Mouse (Mus musculus) hindbrain, embryonic 16.5 days (tissue): Measurements from ENCODE around the gene Olfr883. TPM values are rescaled to one million over a fixed set of nuclear protein-coding genes. Genes with fewer than 3 reads are reported as not detected.

Source experiments
- ATAC-seq: fragments of 200-750 bp; cut with Nextera tagmentation; 2 replicates; pipeline ENCODE4 v1.8.0; 2017; ENCODE audit warnings: moderate TSS enrichment, moderate library complexity
- H3K27ac ChIP-seq: fragments of 300-500 bp; sonication (generic); 2 replicates; pipeline ENCODE4 v1.5.1; 2014; ENCODE audit warnings: low read depth, mild to moderate bottlenecking, control low read depth, low read length, moderate library complexity
- H3K27me3 ChIP-seq: fragments of 300-500 bp; sonication (generic); replicated peaks from 2 replicates; pipeline ENCODE4 v1.6.1; 2014; ENCODE audit warnings: low read length; ENCODE audit not compliant: control insufficient read depth, insufficient read depth
- H3K36me3 ChIP-seq: fragments of 300-500 bp; sonication (generic); 2 replicates; pipeline ENCODE4 v1.6.1; 2014; ENCODE audit warnings: mild to moderate bottlenecking, low read length, moderate library complexity, mixed read lengths; ENCODE audit not compliant: control insufficient read depth, insufficient read depth
- H3K4me1 ChIP-seq: fragments of 300-500 bp; sonication (generic); 2 replicates; pipeline ENCODE4 v1.6.1; 2014; ENCODE audit warnings: low read depth, low read length; ENCODE audit not compliant: control insufficient read depth, insufficient read depth
- H3K4me2 ChIP-seq: fragments of 300-500 bp; sonication (generic); 2 replicates; pipeline ENCODE4 v1.6.1; 2014; ENCODE audit warnings: mild to moderate bottlenecking, low read length, control low read depth, moderate library complexity
- H3K4me3 ChIP-seq: fragments of 300-500 bp; sonication (generic); 2 replicates; pipeline ENCODE4 v1.5.1; 2014; ENCODE audit warnings: mild to moderate bottlenecking, low read length, control low read depth, moderate library complexity
- H3K9ac ChIP-seq: fragments of 300-500 bp; sonication (generic); 2 replicates; pipeline ENCODE4 v1.6.1; 2014; ENCODE audit warnings: low read depth, mild to moderate bottlenecking, control low read depth, low read length, moderate library complexity
- H3K9me3 ChIP-seq: fragments of 300-500 bp; sonication (generic); 2 replicates; pipeline ENCODE4 v1.6.1; 2014; ENCODE audit warnings: mild to moderate bottlenecking, low read length, moderate library complexity; ENCODE audit not compliant: control insufficient read depth
- WGBS: fragments of 180-500 bp; shearing (Covaris S2); extraction: QIAGEN DNeasy Blood & Tissue Kit; methylation state at CpG from one replicate; pipeline ENCODE4 v1.1.7; 2014; 5-methylcytosine and 5-hydroxymethylcytosine counted together
- polyA plus RNA-seq: library from polyadenylated mRNA; unstranded; fragments of >200 nt; fragmentation: Nextera tagmentation; extraction: Ambion mirVana; gene quantifications from 2 replicates; pipeline ENCODE4 v1.2.1, GENCODE M21; 2015

The Olfr883 gene
- polyA plus RNA-seq, result not detected in 2 replicates

GRCm38 (mm10) chr9:38025508-38025907 is at the start of gene Olfr883:
Gene Olfr883, plus strand, starts transcription at chr9:38025808.
- H3K36me3 ChIP-seq, result no peaks in the 10 kb centered on the region
- H3K4me3 ChIP-seq, result no peak within 1 kb of the TSS
- 92% methylated on average over 1 of the region's 1 CpGs for WGBS
- H3K4me2 ChIP-seq, result no peak within 1 kb of the TSS
- no peaks in the 10 kb centered on the region for H3K9me3 ChIP-seq
- H3K9ac ChIP-seq, result no peak within 1 kb of the TSS
- H3K27me3 ChIP-seq, result no peaks in the 10 kb centered on the region
- ATAC-seq, result no peak
- no peaks in the 10 kb centered on the region for H3K4me1 ChIP-seq
- H3K27ac ChIP-seq, result no peak within 1 kb of the TSS

DNA sequence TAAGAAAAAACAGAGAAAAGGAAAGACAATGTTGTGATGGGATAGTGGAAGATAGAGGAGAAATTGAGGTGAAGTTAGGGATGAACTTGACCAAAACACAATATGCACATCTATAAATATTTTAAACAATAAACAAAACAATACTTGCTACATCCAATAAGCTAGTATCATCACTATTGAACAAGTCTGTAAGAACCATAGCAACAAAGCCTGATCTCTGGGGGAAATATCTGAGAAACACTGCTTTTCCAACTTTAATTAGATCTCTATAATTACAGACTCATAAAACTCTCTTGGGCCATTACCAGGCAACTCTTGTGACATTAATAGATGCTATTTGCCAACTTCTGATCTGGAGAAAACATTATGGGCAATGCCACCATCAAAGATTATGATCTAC is 34.1 kb upstream of the Olfr883 start, which contains the start of gene Olfr881:
Gene Olfr881, plus strand, starts transcription at position 301 of the 400 bp plus-strand sequence.
- Histone ChIP-seq H3K9ac (no peak within 1 kb of the TSS), H3K27me3 (no peaks in the 10 kb centered on the region), H3K27ac (no peak within 1 kb of the TSS), H3K36me3 (no peaks in the 10 kb centered on the region), H3K4me3 (no peak within 1 kb of the TSS), H3K4me1 (no peaks in the 10 kb centered on the region), H3K9me3 (no peaks in the 10 kb centered on the region), H3K4me2 (no peak within 1 kb of the TSS)
- no peak for ATAC-seq

DNA sequence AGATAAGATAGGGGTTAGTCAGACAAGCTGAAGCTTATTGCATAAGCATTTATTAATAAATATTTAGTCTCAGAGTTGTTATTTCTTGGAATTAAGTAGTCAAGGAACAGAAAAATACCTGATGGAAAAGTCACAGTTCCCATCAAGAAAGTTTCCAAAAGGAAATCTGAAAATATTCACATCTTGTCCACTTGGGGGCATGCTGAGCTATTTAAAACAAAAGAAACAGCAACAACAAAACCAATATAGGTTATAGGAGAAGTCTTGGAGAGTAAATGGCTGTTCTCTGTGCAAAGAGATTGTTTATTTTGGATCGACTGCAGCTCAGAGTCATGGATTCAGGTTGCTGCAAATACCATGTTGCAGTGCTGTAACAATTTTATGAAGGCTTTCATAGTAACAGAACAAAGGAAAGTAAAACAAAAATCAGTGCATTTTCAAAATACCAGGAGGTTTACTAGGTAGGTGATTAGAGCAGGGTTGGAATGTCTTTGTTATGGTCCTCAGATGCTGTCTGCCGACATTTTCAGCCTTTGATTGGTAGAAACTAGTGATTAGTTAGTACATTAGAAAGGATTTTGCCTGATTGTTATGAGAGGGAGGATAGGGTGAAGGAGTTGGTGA is 26.9 kb upstream of the Olfr883 start:
- no peak overlapping the region for H3K27ac ChIP-seq
- ATAC-seq, result no peak
- H3K4me1 ChIP-seq, result no peaks in the 10 kb centered on the region

GRCm38 (mm10) chr9:38000021-38000420 is 25.6 kb upstream of the Olfr883 start:
- Histone ChIP-seq H3K27me3 (no peaks in the 10 kb centered on the region), H3K36me3 (no peaks in the 10 kb centered on the region), H3K9me3 (no peaks in the 10 kb centered on the region), H3K9ac (no peak overlapping the region), H3K4me1 (no peaks in the 10 kb centered on the region), H3K4me3 (no peak overlapping the region), H3K4me2 (no peak overlapping the region), H3K27ac (no peak overlapping the region)
- WGBS, result 62% methylated on average over 1 of the region's 1 CpGs
- ATAC-seq, result no peak

More for the DNA sequence above, 26.9 kb upstream of the Olfr883 start:
- Histone ChIP-seq H3K27me3 (no peaks in the 10 kb centered on the region), H3K4me2 (no peak overlapping the region), H3K9me3 (no peaks in the 10 kb centered on the region), H3K4me3 (no peak overlapping the region), H3K9ac (no peak overlapping the region), H3K36me3 (no peaks in the 10 kb centered on the region)
- WGBS, result 61% methylated on average over 2 of the region's 2 CpGs

DNA sequence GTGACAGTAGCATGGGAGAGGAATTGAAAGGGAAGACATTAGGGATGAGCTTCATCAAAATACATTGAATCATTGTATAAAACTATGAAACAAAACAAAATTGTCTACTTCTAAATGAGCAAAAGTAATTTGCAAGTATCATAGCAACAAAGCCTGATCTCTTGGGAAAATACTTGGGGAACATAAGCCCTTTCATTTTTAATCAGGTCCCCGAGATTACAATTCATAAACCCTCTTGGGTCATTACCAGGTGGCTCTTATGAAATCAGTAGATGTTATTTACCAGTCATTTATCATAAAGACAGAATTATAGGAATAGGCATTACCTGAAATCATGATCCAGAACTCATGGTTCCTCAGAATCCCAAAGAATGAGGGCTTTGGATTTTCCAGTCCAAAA is 20.6 kb downstream of the Olfr883 start, which contains the start of gene Olfr884:
Gene Olfr884, plus strand, starts transcription at position 301 of the 400 bp plus-strand sequence.
- H3K27ac ChIP-seq, result no peak within 1 kb of the TSS
- WGBS, result 72% methylated on average over 1 of the region's 1 CpGs
- H3K4me3 ChIP-seq, result no peak within 1 kb of the TSS
- no peak within 1 kb of the TSS for H3K9ac ChIP-seq
- H3K36me3 ChIP-seq, result no peaks in the 10 kb centered on the region
- no peak for ATAC-seq
- no peak within 1 kb of the TSS for H3K4me2 ChIP-seq
- H3K27me3 ChIP-seq, result no peaks in the 10 kb centered on the region
- H3K9me3 ChIP-seq, result no peaks in the 10 kb centered on the region
- H3K4me1 ChIP-seq, result no peaks in the 10 kb centered on the region

- Histone ChIP-seq H3K27me3 (no peaks in the 10 kb centered on the region), H3K36me3 (no peaks in the 10 kb centered on the region), H3K9me3 (no peaks in the 10 kb centered on the region), H3K9ac (no peak within 1 kb of the TSS), H3K4me3 (no peak within 1 kb of the TSS), H3K4me2 (no peak within 1 kb of the TSS), H3K4me1 (no peaks in the 10 kb centered on the region), H3K27ac (no peak within 1 kb of the TSS)
- 86% methylated on average over 3 of the region's 3 CpGs for WGBS
- no peak for ATAC-seq
Measured at GRCm38 (mm10) chr9:38061022-38061421, 35.4 kb downstream of the Olfr883 start, which contains the start of gene Olfr885. Gene Olfr885, plus strand, starts transcription at chr9:38061322.

Other genes with a start within 250 kb of the Olfr883 start
- not detected in 2 replicates for gene Olfr876, start 222.8 kb upstream of the Olfr883 start, polyA plus RNA-seq
- not detected in 2 replicates for gene Olfr877, start 171.5 kb upstream of the Olfr883 start, polyA plus RNA-seq
- gene Olfr145, start 129.1 kb upstream of the Olfr883 start, polyA plus RNA-seq, result not detected in 2 replicates
- gene Olfr878, start 108.0 kb upstream of the Olfr883 start, polyA plus RNA-seq, result not detected in 2 replicates
- not detected in 2 replicates for gene Olfr881, start 34.0 kb upstream of the Olfr883 start, polyA plus RNA-seq
- gene Olfr884, start 20.7 kb downstream of the Olfr883 start, polyA plus RNA-seq, result not detected in 2 replicates
- gene Olfr885, start 35.5 kb downstream of the Olfr883 start, polyA plus RNA-seq, result not detected in 2 replicates
- not detected in 2 replicates for gene Olfr887, start 58.3 kb downstream of the Olfr883 start, polyA plus RNA-seq
- gene Olfr888, start 82.3 kb downstream of the Olfr883 start, polyA plus RNA-seq, result not detected in 2 replicates
- gene Olfr889, start 89.4 kb downstream of the Olfr883 start, polyA plus RNA-seq, result 0.04 and 0.05 TPM in 2 replicates
- gene Olfr890, start 116.7 kb downstream of the Olfr883 start, polyA plus RNA-seq, result not detected in 2 replicates
- gene Olfr891, start 155.0 kb downstream of the Olfr883 start, polyA plus RNA-seq, result not detected in 2 replicates
- not detected in 2 replicates for gene Olfr893, start 182.6 kb downstream of the Olfr883 start, polyA plus RNA-seq
- not detected in 2 replicates for gene Olfr894, start 192.2 kb downstream of the Olfr883 start, polyA plus RNA-seq
- gene Olfr143, start 227.0 kb downstream of the Olfr883 start, polyA plus RNA-seq, result not detected in 2 replicates
- gene Olfr895, start 242.0 kb downstream of the Olfr883 start, polyA plus RNA-seq, result not detected in 2 replicates